Mouse (Mus musculus): Measurements from ENCODE around the gene Casz1. TPM values are rescaled to one million over a fixed set of nuclear protein-coding genes. Genes with fewer than 3 reads are reported as not detected.
A peak's percentile ranks its signal among the peaks of the same experiment; 100 is the strongest.

The Casz1 gene
- polyA plus RNA-seq, 1 experiment from 2014 or later = 6.7 TPM

DNA sequence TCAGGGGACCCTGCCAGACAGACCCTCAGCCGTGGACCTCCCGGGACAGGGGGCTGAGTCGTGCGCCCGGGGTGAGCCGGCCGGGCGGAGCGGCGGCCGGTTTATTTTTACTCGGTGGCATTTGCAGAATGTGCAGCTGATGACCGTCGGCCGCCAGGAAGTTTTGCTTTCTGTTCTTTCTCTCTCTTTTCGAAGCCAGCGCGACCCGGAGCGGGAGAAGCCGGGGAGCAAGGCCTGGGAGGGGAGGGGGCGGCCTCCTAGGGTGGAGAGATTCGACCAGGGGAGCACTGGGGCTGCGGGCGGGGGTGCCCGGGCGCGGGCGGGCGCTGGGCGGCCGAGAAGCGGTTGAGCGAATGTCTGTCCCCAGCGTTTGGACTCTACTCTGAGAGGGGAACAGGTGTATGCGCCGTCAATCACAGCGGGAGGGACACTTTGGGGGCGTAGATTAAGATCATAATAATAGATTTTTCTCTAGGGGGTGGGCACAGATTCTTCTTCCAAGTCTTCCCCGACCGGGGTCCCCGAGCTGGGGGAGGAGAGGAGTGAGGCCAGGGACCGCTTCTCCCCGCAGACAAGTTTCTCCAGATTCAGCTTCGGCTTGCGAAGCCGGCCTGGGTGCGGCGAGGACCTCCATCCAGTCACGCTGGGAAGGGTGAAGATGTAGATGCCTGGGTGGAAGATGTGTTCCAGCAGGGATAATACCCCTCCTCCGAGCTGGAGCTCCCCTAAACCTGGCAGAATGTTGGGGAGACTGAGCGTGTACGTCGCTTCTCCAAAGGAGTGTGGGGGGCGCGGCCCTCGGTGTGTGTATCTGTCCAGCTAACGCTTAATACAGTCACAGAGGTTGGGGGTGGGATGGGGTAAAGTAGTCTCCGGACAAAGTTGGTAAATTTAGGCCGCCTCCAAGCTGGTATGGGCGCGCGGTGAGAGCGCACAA is 1.9 kb downstream of the Casz1 start:
- H3K9ac ChIP-seq (ENCODE audit: low read depth, low read length) = peak overlapping the region; percentile 69
- no peak for TF ChIP-seq CTCF (IDR thresholded peaks at IDR 0.05; ENCODE audit: low read depth)
- peak overlapping the region; percentile 98 for H3K4me2 ChIP-seq (ENCODE audit: low read length)
- H3K27me3 ChIP-seq (ENCODE audit: insufficient read depth, low read length) = peaks cover 4% of the 10 kb centered on the region; the same call in 1 of the 2 replicates
- H3K27ac ChIP-seq = peak overlapping the region; percentile 72
- no peaks in the 10 kb centered on the region for H3K9me3 ChIP-seq (replicated peaks; ENCODE audit: low read length)
- DNase-seq (ENCODE audit: low spot score) = no peak
- under 1% methylated on average over 64 of the region's 64 CpGs for WGBS
- no peak for ATAC-seq (replicated peaks; ENCODE audit: low FRiP score, low read depth)
- H3K4me3 ChIP-seq (replicated peaks; ENCODE audit: low read depth, low read length) = peak overlapping the region; percentile 74
- no peaks in the 10 kb centered on the region for H3K36me3 ChIP-seq (ENCODE audit: insufficient read depth, low read length)
- H3K4me1 ChIP-seq (replicated peaks; ENCODE audit: insufficient read depth, low read length) = peaks cover 17% of the 10 kb centered on the region; the same call in 1 of the 2 replicates

DNA sequence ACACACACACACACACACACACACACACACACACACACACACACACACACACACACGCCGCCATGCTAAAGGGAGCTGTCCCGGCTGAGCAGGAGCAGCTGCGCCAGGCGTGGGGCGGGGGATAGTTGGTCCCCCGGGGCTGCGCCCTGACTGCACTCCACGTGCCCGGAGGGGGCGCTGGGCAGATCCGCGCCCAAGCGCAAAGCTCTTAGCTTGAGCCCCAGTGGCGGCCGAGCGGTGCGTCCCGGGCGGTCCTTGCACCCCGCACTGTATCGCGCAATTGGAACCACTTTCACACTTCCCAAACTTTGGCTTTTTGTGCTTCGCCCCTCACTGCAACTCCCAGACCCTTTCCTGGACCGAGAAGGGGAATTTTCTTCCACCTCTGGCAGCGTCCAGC is 2.6 kb downstream of the Casz1 start:
- Histone ChIP-seq H3K36me3 (ENCODE audit: insufficient read depth, low read length) (no peaks in the 10 kb centered on the region), H3K4me3 (replicated peaks; ENCODE audit: low read depth, low read length) (peak overlapping the region; percentile 74), H3K9ac (ENCODE audit: low read depth, low read length) (0 out of 2 replicates have a peak overlapping the region, but pooled peaks have one; percentile 27), H3K27ac (no peak overlapping the region), H3K27me3 (ENCODE audit: insufficient read depth, low read length) (peaks cover 4% of the 10 kb centered on the region; the same call in 1 of the 2 replicates), H3K4me1 (replicated peaks; ENCODE audit: insufficient read depth, low read length) (peaks cover 17% of the 10 kb centered on the region; the same call in 1 of the 2 replicates), H3K9me3 (replicated peaks; ENCODE audit: low read length) (no peaks in the 10 kb centered on the region), H3K4me2 (ENCODE audit: low read length) (peak overlapping the region; percentile 98)
- DNase-seq (ENCODE audit: low spot score) = peak; percentile 75
- under 1% methylated on average over 24 of the region's 26 CpGs for WGBS
- TF ChIP-seq CTCF (IDR thresholded peaks at IDR 0.05; ENCODE audit: low read depth) = peak; percentile 50
- peak; percentile 35; the same call in 1 of the 2 replicates for ATAC-seq (replicated peaks; ENCODE audit: low FRiP score, low read depth)

- H3K27ac ChIP-seq = no peak overlapping the region
- H3K9me3 ChIP-seq (replicated peaks; ENCODE audit: low read length) = no peaks in the 10 kb centered on the region
- H3K9ac ChIP-seq (ENCODE audit: low read depth, low read length) = no peak overlapping the region
- peak overlapping the region; percentile 98 for H3K4me2 ChIP-seq (ENCODE audit: low read length)
- H3K4me3 ChIP-seq (replicated peaks; ENCODE audit: low read depth, low read length) = peak overlapping the region; percentile 74
- peaks cover 4% of the 10 kb centered on the region; the same call in 1 of the 2 replicates for H3K27me3 ChIP-seq (ENCODE audit: insufficient read depth, low read length)
- H3K4me1 ChIP-seq (replicated peaks; ENCODE audit: insufficient read depth, low read length) = peaks cover 17% of the 10 kb centered on the region; the same call in 1 of the 2 replicates
- DNase-seq (ENCODE audit: low spot score) (no peak), ATAC-seq (replicated peaks; ENCODE audit: low FRiP score, low read depth) (no peak)
- no peak for TF ChIP-seq CTCF (IDR thresholded peaks at IDR 0.05; ENCODE audit: low read depth)
- WGBS = 2% methylated on average over 9 of the region's 9 CpGs
- H3K36me3 ChIP-seq (ENCODE audit: insufficient read depth, low read length) = no peaks in the 10 kb centered on the region
Observed at GRCm38 (mm10) chr4:148807397-148807796, 3.2 kb downstream of the Casz1 start.

DNA sequence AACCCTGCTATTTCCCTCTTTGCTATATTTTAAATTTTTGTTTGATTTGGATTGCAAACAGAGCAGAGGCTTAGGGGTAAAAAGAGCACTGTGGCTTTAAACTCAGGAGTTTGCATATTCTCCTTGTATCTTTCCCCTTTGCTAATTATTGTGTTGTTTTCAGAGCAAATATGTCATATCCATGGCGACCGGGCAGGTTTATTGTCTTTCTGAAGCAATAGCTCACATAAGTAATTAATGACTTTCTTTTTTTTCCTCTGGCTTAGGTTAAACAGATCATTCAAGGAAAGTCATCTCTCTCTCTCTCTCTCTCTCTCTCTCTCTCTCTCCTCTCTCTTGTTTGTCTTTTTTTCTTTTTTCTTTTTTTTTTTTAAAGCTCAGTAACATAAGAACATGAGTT is 4.6 kb downstream of the Casz1 start:
- no peak overlapping the region for H3K4me3 ChIP-seq (replicated peaks; ENCODE audit: low read depth, low read length)
- WGBS = 29% methylated on average over 2 of the region's 2 CpGs
- TF ChIP-seq CTCF (IDR thresholded peaks at IDR 0.05; ENCODE audit: low read depth) = no peak
- ATAC-seq (replicated peaks; ENCODE audit: low FRiP score, low read depth) (no peak), DNase-seq (ENCODE audit: low spot score) (no peak)
- no peaks in the 10 kb centered on the region for H3K36me3 ChIP-seq (ENCODE audit: insufficient read depth, low read length)
- H3K4me2 ChIP-seq (ENCODE audit: low read length) = no peak overlapping the region
- no peak overlapping the region for H3K9ac ChIP-seq (ENCODE audit: low read depth, low read length)
- peaks cover 4% of the 10 kb centered on the region; the same call in 1 of the 2 replicates for H3K27me3 ChIP-seq (ENCODE audit: insufficient read depth, low read length)
- H3K4me1 ChIP-seq (replicated peaks; ENCODE audit: insufficient read depth, low read length) = peaks cover 17% of the 10 kb centered on the region; the same call in 1 of the 2 replicates
- no peak overlapping the region for H3K27ac ChIP-seq
- no peaks in the 10 kb centered on the region for H3K9me3 ChIP-seq (replicated peaks; ENCODE audit: low read length)

- peaks cover 4% of the 10 kb centered on the region; the same call in 1 of the 2 replicates for H3K27me3 ChIP-seq (ENCODE audit: insufficient read depth, low read length)
- no peak for ATAC-seq (replicated peaks; ENCODE audit: low FRiP score, low read depth)
- no peak for DNase-seq (ENCODE audit: low spot score)
- H3K9me3 ChIP-seq (replicated peaks; ENCODE audit: low read length) = no peaks in the 10 kb centered on the region
- no peaks in the 10 kb centered on the region for H3K36me3 ChIP-seq (ENCODE audit: insufficient read depth, low read length)
- H3K4me2 ChIP-seq (ENCODE audit: low read length) = no peak overlapping the region
- TF ChIP-seq CTCF (IDR thresholded peaks at IDR 0.05; ENCODE audit: low read depth) = no peak
- H3K4me1 ChIP-seq (replicated peaks; ENCODE audit: insufficient read depth, low read length) = peaks cover 7% of the 10 kb centered on the region; the same call in 1 of the 2 replicates
- H3K9ac ChIP-seq (ENCODE audit: low read depth, low read length) = no peak overlapping the region
- no peak overlapping the region for H3K27ac ChIP-seq
- 44% methylated on average over 9 of the region's 9 CpGs for WGBS
- H3K4me3 ChIP-seq (replicated peaks; ENCODE audit: low read depth, low read length) = no peak overlapping the region
Observed at GRCm38 (mm10) chr4:148810706-148811105, 6.5 kb downstream of the Casz1 start.

- H3K4me3 ChIP-seq (replicated peaks; ENCODE audit: low read depth, low read length) = no peak overlapping the region
- no peak overlapping the region for H3K9ac ChIP-seq (ENCODE audit: low read depth, low read length)
- H3K27me3 ChIP-seq (ENCODE audit: insufficient read depth, low read length) = no peaks in the 10 kb centered on the region
- H3K4me1 ChIP-seq (replicated peaks; ENCODE audit: insufficient read depth, low read length) = peaks cover 3% of the 10 kb centered on the region; the same call in 1 of the 2 replicates
- WGBS = 20% methylated on average over 10 of the region's 10 CpGs
- no peak overlapping the region for H3K27ac ChIP-seq
- no peaks in the 10 kb centered on the region for H3K36me3 ChIP-seq (ENCODE audit: insufficient read depth, low read length)
- H3K9me3 ChIP-seq (replicated peaks; ENCODE audit: low read length) = no peaks in the 10 kb centered on the region
- peak; percentile 68 for TF ChIP-seq CTCF (IDR thresholded peaks at IDR 0.05; ENCODE audit: low read depth)
- peak overlapping the region; percentile 36 for H3K4me2 ChIP-seq (ENCODE audit: low read length)
- peak; percentile 84 for DNase-seq (ENCODE audit: low spot score)
- no peak; the same call in 1 of the 2 replicates for ATAC-seq (replicated peaks; ENCODE audit: low FRiP score, low read depth)
Observed at GRCm38 (mm10) chr4:148811940-148812339, 7.7 kb downstream of the Casz1 start.

Measured in kidney, postnatal 0 days (tissue).